Mouse (Mus musculus) forebrain, embryonic 14.5 days (tissue): ENCODE data around the gene Terb1. TPM values are rescaled to one million over a fixed set of nuclear protein-coding genes. Genes with fewer than 3 reads are reported as not detected.

Experiments
- ATAC-seq: fragments of 200-750 bp; cut with Nextera tagmentation; 2 replicates; pipeline ENCODE4 v1.8.0; 2017; ENCODE audit warnings: mild to moderate bottlenecking, moderate library complexity
- DNase-seq: peaks from one replicate; pipeline ENCODE4 v3.0.0-alpha.2; 2015; ENCODE audit warnings: low spot score
- H3K27ac ChIP-seq: fragments of 300-500 bp; sonication (generic); 2 replicates; pipeline ENCODE4 v1.5.1; 2014; ENCODE audit warnings: low read depth, mild to moderate bottlenecking, control low read depth, low read length, moderate library complexity
- H3K27me3 ChIP-seq: fragments of 300-500 bp; sonication (generic); replicated peaks from 2 replicates; pipeline ENCODE4 v1.6.1; 2014; ENCODE audit warnings: low read length, control low read depth, mixed read lengths; ENCODE audit not compliant: control insufficient read depth, insufficient read depth
- H3K36me3 ChIP-seq: fragments of 300-500 bp; sonication (generic); 2 replicates; pipeline ENCODE4 v1.6.1; 2014; ENCODE audit warnings: low read length, control low read depth; ENCODE audit not compliant: control insufficient read depth, insufficient read depth
- H3K4me1 ChIP-seq: fragments of 300-500 bp; sonication (generic); 2 replicates; pipeline ENCODE4 v1.6.1; 2014; ENCODE audit warnings: antibody characterized with exemption, low read length, control low read depth; ENCODE audit not compliant: control insufficient read depth, insufficient read depth
- H3K4me2 ChIP-seq: fragments of 300-500 bp; sonication (generic); 2 replicates; pipeline ENCODE4 v1.6.1; 2014; ENCODE audit warnings: mild to moderate bottlenecking, control low read depth, low read length
- H3K4me3 ChIP-seq: fragments of 300-500 bp; sonication (generic); 2 replicates; pipeline ENCODE4 v1.5.1; 2014; ENCODE audit warnings: low read depth, low read length, control low read depth
- H3K9ac ChIP-seq: fragments of 300-500 bp; sonication (generic); 2 replicates; pipeline ENCODE4 v1.6.1; 2014; ENCODE audit warnings: mild to moderate bottlenecking, low read length, control low read depth, moderate library complexity
- H3K9me3 ChIP-seq: fragments of 300-500 bp; sonication (generic); replicated peaks from 2 replicates; pipeline ENCODE4 v1.6.1; 2016; ENCODE audit warnings: low read length, control low read depth, mixed read lengths; ENCODE audit not compliant: control insufficient read depth
- WGBS: fragments of 180-500 bp; shearing (Covaris S2); extraction: QIAGEN DNeasy Blood & Tissue Kit; methylation state at CpG from one replicate; pipeline ENCODE4 v1.1.7; 2014; 5-methylcytosine and 5-hydroxymethylcytosine counted together
- polyA plus RNA-seq: library from polyadenylated mRNA; unstranded; fragments of >200 nt; fragmentation: Nextera tagmentation; extraction: Ambion mirVana; gene quantifications from 2 replicates; pipeline ENCODE4 v1.2.1, GENCODE M21; 2014

The Terb1 gene
- polyA plus RNA-seq, 1 experiment from 2014 or later = 0.15 TPM

GRCm38 (mm10) chr8:104433191-104433842 is 76.4 kb downstream of the Terb1 start:
- Histone ChIP-seq H3K4me1 (peaks cover 9% of the 10 kb centered on the region), H3K9me3 (no peaks in the 10 kb centered on the region), H3K4me2 (no peak overlapping the region), H3K36me3 (peaks cover 95% of the 10 kb centered on the region), H3K9ac (no peak overlapping the region), H3K27me3 (no peaks in the 10 kb centered on the region), H3K4me3 (no peak overlapping the region), H3K27ac (no peak overlapping the region)
- 95% methylated on average over 5 of the region's 5 CpGs for WGBS
- no peak for DNase-seq
- no peak for ATAC-seq

GRCm38 (mm10) chr8:104432656-104433055 is 77.1 kb downstream of the Terb1 start:
- Histone ChIP-seq H3K27me3 (no peaks in the 10 kb centered on the region), H3K4me3 (no peak overlapping the region), H3K36me3 (peaks cover 97% of the 10 kb centered on the region), H3K27ac (no peak overlapping the region), H3K4me1 (peaks cover 9% of the 10 kb centered on the region), H3K9ac (no peak overlapping the region), H3K4me2 (no peak overlapping the region), H3K9me3 (no peaks in the 10 kb centered on the region)
- ATAC-seq (no peak), DNase-seq (no peak)
- WGBS = 96% methylated on average over 6 of the region's 6 CpGs

DNA sequence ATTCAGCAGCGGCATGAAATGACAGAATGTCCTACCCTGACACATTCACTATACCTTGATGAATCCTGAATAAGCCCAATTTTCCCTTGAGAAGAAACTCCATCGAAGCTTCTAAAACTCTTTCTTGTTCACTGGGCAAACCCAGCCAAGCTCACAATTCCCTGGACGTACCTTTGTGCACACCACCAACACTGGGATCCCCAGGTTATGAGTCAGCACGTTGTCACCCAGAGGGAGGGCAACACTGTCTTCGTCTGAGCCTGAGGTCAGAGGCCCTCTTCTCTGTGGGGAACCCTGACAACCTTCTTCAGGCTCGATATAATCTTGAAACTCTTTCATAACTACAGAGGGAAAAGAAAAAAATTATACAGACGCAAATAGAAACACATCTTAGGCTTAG is 79.5 kb downstream of the Terb1 start:
- Histone ChIP-seq H3K4me2 (no peak overlapping the region), H3K9me3 (no peaks in the 10 kb centered on the region), H3K27me3 (no peaks in the 10 kb centered on the region), H3K27ac (no peak overlapping the region), H3K36me3 (peaks cover 100% of the 10 kb centered on the region), H3K4me3 (no peak overlapping the region), H3K4me1 (no peaks in the 10 kb centered on the region; the same call in 1 of the 2 replicates), H3K9ac (no peak overlapping the region)
- DNase-seq (no peak), ATAC-seq (no peak)
- WGBS = 88% methylated on average over 7 of the region's 7 CpGs

GRCm38 (mm10) chr8:104427703-104428102 is 82.0 kb downstream of the Terb1 start:
- no peak overlapping the region for H3K4me3 ChIP-seq
- WGBS = 96% methylated on average over 13 of the region's 13 CpGs
- no peak overlapping the region for H3K9ac ChIP-seq
- H3K9me3 ChIP-seq = no peaks in the 10 kb centered on the region
- no peak overlapping the region for H3K27ac ChIP-seq
- no peak for ATAC-seq
- DNase-seq = no peak
- H3K36me3 ChIP-seq = peaks cover 100% of the 10 kb centered on the region
- no peak overlapping the region for H3K4me2 ChIP-seq
- no peaks in the 10 kb centered on the region for H3K4me1 ChIP-seq
- no peaks in the 10 kb centered on the region for H3K27me3 ChIP-seq

DNA sequence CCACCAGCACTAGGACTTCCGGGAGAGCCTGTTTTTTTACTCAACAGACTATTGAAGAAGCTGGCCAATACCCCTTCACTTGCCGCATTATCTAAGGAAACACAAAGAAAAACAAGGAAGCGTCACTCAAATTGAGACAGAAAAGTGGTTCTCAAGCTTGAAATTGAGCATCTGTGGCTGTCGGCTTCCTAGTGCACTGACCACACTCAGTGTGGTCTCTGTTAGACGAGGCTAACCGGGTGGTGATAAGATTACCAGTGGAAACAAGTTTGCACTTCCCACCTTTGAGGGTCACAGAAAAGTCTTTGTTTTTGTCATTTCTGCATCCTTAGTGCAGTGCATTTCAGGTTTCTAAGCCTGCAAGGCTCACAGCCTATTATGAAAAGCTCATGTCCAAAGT is 87.4 kb downstream of the Terb1 start:
- H3K4me3 ChIP-seq = no peak overlapping the region
- 89% methylated on average over 6 of the region's 6 CpGs for WGBS
- no peak overlapping the region for H3K4me2 ChIP-seq
- no peaks in the 10 kb centered on the region for H3K9me3 ChIP-seq
- no peak overlapping the region for H3K27ac ChIP-seq
- H3K4me1 ChIP-seq = no peaks in the 10 kb centered on the region
- H3K9ac ChIP-seq = no peak overlapping the region
- DNase-seq (no peak), ATAC-seq (no peak)
- H3K36me3 ChIP-seq = peaks cover 98% of the 10 kb centered on the region
- no peaks in the 10 kb centered on the region for H3K27me3 ChIP-seq

- Histone ChIP-seq H3K9ac (no peak overlapping the region), H3K4me3 (no peak overlapping the region), H3K27me3 (no peaks in the 10 kb centered on the region), H3K36me3 (peaks cover 47% of the 10 kb centered on the region), H3K9me3 (no peaks in the 10 kb centered on the region), H3K4me2 (no peak overlapping the region), H3K4me1 (no peaks in the 10 kb centered on the region), H3K27ac (no peak overlapping the region)
- 92% methylated on average over 6 of the region's 6 CpGs for WGBS
- DNase-seq (no peak), ATAC-seq (no peak)
Observed at GRCm38 (mm10) chr8:104416022-104416421, 93.7 kb downstream of the Terb1 start.

DNA sequence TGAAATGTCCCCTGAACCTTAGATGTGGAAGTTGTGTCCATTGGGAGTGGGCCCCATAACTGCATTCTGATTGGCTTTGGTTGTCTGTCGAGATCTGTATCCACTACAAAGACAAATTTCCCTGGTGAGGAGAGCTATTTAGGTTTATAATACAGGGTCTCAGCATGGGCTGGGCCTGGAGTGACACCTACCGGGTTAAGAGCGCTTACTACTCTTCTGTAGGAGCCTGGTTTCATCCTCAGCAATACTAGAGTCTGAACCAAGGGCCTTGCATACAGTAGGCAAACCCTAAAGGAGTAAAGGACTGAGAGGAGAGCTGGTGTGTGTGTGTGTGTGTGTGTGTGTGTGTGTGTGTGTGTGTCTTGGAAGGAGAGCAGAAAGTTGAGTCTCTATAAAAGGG is 95.5 kb downstream of the Terb1 start:
- H3K9ac ChIP-seq = no peak overlapping the region
- H3K4me3 ChIP-seq = no peak overlapping the region
- no peak for DNase-seq
- H3K27ac ChIP-seq = no peak overlapping the region
- no peaks in the 10 kb centered on the region for H3K27me3 ChIP-seq
- WGBS = 50% methylated on average over 3 of the region's 3 CpGs
- H3K4me1 ChIP-seq = no peaks in the 10 kb centered on the region
- H3K9me3 ChIP-seq = no peaks in the 10 kb centered on the region
- H3K4me2 ChIP-seq = no peak overlapping the region
- peak; percentile 13; the same call in 1 of the 2 replicates for ATAC-seq
- peaks cover 29% of the 10 kb centered on the region for H3K36me3 ChIP-seq

GRCm38 (mm10) chr8:104413770-104414169 is 95.9 kb downstream of the Terb1 start:
- H3K4me3 ChIP-seq = no peak overlapping the region
- H3K9me3 ChIP-seq = no peaks in the 10 kb centered on the region
- DNase-seq (no peak), ATAC-seq (no peak)
- H3K27me3 ChIP-seq = no peaks in the 10 kb centered on the region
- WGBS = 83% methylated on average over 4 of the region's 4 CpGs
- H3K36me3 ChIP-seq = peaks cover 25% of the 10 kb centered on the region
- no peak overlapping the region for H3K27ac ChIP-seq
- no peak overlapping the region for H3K4me2 ChIP-seq
- H3K4me1 ChIP-seq = no peaks in the 10 kb centered on the region
- H3K9ac ChIP-seq = no peak overlapping the region

DNA sequence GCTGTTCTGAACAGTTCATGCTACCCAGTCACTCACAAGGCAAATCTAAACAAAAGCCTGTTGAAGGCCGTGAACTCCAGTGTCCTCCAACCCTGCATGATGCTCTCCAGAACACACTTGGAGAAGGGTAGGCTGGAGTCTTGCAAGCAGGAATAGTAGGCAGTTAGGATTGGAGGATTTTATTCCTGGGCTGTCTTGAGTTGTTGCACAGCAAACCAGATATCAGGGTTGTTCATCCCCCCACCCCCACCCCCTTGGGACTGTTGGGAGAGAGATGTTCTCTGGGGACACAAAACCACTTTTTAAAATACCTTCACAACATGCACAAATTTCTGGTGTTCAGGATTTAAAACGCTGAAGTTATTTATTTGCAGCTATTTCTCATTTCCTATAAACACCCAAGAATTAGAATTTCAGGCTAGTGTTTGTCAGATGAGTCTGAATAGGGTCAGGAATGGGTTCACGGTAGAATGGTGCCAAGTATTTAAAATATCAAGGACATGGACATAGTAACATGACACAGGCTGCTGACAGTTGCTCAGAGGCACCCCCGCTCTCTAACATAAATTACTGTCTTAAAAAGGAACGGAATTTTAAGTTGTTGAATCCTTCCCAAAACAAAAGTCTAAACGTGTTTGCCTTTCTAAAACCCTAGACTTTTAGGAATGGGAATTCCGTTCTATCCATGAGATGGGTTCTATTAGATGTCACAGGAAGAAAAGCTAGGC is 96.7 kb downstream of the Terb1 start:
- Histone ChIP-seq H3K4me3 (no peak overlapping the region), H3K9ac (no peak overlapping the region), H3K4me2 (no peak overlapping the region), H3K27me3 (no peaks in the 10 kb centered on the region), H3K36me3 (peaks cover 19% of the 10 kb centered on the region), H3K9me3 (no peaks in the 10 kb centered on the region), H3K27ac (no peak overlapping the region), H3K4me1 (no peaks in the 10 kb centered on the region)
- 88% methylated on average over 7 of the region's 7 CpGs for WGBS
- DNase-seq = no peak
- no peak for ATAC-seq
